Mouse (Mus musculus): Measurements from ENCODE around the gene Pxn.

The Pxn gene

DNA sequence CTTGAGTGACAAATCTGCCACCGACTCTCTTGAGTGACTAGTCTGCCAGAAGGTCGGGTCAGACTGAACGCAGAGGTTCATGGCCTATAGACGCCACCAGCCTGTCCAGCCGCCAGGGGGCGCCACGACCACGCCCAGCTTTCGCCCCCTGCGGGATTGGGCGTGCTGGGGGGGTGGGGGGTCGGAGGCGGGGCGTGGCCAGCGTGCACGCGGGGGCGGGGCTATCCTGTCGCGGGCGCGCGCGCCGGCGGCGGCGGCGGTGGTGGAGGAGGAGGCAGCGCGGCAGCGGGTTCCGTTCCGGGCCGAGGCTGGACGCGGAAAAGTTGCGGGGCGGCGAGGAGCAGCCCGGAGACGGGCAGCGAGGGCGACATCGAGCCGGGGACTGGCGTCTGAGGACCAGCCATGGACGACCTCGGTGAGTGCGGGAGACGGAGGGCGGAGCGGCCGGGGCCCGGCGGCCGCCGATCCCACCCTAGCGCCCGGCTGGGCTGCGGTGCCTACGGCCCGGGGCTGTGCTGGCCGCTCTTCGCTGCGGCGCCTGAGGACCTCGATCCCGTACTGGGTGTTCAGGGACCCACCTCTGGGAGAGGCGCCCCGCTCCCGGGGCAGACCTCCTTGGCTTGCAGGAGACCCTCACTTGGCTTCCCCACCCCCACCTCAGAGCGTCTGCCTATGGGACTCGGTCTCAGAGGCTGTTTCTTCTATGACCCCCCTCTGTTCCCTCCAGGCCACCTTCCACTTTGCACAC, at the start of gene Pxn:
Gene Pxn, plus strand, starts transcription at position 223 of the 748 bp plus-strand sequence.
- peak; percentile 94 to 98 for DNase-seq (ENCODE audit: low spot score in 2 of 2)

DNA sequence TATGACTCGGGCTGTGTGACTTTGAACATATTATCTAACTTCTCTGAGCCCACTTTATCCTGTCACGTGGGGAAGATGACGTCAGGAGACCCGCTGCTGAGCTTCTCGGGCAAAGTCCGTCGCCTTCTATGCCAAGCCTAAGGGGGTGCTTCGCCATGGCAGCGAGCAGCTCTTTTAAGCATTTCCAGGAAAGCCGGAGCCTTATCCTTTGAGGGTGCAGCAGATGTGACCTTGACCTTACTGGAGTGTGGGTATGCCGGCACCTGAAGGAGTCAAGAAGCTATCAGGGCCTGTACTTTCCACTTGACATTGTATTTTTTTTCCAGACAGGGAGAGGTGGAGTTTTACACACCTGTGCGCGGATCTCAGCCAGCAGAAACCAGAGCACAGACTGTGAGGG, 47.6 kb upstream of the Pxn start:
- no peak for DNase-seq (ENCODE audit: low spot score in 2 of 2)

DNA sequence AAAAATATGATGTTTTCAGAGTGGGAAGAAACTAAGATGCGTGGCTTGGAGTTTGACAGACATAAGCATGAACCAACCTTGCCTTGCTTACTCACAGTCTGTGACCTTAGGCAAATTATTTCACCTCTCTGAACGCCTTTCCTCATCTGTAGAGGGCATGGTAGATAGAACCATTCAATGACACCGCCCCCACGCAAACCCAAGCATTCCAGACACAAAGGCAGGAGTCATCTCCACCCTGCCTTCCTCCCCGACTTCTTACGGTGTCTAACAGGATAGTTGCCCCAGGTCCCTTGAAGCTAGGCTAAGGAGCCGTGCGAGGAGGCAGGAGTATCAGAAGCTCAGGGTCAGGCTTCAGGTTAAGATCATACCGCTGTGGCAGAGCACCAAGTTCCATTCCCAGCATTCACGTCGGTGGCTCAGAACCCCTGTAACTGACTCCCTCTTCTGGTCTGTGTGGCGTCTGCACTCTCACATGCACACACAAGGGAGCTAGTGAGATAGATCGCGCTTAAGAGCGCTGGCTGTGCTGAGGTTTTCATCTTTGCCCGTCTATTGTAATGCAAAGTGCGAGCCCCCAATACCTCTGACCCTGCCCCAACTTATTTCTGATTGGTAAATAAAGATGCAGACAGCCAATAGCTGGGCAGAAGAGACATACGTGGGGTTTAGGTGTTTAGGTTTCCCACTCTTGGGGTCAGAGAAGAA, 41.9 kb upstream of the Pxn start:
- DNase-seq (ENCODE audit: low spot score in 2 of 2), result no peak

DNA sequence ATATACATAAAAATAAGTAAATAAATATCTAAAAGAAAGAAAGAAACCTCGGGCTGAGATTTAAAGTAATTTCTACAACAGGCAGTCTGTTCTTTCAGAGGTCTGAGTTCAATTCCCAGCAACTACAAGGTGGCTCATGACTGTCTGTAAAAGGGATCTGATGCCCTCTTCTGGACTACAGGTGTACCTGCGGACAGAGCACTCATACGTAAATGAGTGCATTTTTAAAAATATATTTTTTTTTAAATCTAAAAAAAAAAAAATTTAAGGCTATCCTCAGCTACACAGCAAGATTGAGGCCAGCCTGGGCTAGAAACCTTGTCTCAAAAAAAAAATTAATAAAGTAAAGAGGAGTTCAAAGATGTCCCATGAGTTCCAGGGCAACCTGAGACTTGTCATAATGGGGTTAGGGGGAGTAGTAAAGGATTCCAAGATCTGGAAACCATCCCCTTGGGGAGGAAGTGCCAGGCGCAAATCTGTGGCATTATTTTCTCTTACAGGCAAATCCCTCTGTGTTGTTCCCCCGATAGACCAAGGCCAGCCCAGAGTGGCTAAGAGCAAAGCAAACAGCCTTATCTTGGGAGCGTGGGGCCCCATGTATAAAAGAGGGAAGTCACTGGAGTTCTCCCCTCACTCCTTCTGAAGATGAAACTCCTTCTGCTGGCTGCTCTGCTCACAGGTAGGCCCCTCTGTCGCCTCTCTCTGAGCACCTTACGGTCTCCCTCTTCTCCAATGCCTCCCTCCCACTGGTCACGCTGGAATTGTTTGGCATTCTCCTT, 40.6 kb upstream of the Pxn start, which contains the start of gene Pla2g1b:
Gene Pla2g1b, plus strand, starts transcription at position 621 of the 779 bp plus-strand sequence.
- DNase-seq (ENCODE audit: low spot score in 2 of 2), result no peak

DNA sequence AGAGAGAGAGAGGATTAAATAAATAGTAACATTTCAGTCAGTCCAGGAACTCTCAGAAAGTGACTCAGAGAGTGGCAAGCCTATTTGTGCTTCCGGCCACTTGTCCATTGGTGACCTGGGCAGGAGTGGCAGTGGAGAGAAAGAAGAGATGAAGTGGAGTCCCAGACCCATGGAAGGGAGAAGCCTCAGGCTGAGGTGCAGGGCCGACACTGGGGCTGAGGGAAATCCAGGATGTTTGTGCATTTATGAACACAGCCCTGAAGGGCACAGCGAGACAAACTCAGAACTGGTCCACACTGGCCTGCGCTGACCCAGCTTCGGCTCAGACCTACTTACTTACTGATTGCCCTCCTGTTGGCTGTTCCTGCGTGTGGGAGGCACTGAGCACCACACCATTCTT, 36.7 kb upstream of the Pxn start:
- DNase-seq (ENCODE audit: low spot score in 2 of 2), result no peak

DNA sequence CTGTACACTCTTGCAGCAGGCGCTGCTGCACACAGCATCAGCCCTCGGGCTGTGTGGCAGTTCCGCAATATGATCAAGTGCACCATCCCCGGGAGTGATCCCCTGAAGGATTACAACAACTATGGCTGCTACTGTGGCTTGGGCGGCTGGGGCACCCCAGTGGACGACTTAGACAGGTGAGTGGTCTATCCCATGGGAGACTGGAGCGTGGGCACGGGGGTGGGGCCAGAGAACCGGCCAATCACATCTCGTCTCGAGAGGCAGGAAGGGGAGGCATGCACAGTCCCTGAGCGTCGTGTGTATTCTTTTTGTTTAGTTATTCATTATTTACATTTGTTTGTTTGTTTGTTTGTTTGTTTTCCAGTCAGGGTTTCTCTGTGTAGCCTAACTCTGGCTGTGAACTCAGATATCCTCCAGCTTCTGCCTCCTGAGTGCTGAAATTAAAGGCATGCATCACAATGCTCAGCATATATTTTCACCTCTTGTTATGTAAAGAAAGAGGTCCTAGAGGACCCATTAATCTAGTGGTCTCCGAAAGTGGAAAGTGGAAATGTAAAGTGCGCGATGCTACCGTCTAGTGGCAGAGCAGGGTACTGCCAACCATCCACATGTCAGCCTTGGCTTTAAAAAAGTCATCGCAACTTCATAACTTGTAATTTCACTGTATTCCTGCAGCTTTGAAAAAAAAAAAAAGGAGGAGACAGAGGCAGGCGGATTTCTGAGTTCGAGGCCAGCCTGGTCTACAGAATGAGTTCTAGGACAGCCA, 35.5 kb upstream of the Pxn start:
- DNase-seq (ENCODE audit: low spot score in 2 of 2), result peak in 1 of 2 experiments; percentile 73

DNA sequence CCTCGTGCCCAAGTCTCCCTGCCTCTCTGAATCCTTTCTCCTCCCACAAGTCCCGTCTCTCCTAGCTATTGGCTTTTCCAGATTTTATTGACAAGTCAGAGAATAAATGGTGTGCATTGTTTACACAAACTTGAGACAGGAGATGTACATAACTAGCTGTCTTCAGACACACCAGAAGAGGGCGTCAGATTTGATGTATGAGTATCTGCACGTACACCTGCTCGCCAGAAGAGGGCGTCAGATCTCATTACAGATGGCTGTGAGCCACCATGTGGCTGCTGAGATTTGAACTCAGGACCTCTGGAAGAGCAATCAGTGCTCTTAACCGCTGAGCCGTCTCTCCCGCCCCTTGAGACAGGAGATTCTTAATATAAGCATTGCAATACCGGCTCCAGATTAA, 33.3 kb upstream of the Pxn start:
- DNase-seq (ENCODE audit: low spot score in 2 of 2), result no peak

DNA sequence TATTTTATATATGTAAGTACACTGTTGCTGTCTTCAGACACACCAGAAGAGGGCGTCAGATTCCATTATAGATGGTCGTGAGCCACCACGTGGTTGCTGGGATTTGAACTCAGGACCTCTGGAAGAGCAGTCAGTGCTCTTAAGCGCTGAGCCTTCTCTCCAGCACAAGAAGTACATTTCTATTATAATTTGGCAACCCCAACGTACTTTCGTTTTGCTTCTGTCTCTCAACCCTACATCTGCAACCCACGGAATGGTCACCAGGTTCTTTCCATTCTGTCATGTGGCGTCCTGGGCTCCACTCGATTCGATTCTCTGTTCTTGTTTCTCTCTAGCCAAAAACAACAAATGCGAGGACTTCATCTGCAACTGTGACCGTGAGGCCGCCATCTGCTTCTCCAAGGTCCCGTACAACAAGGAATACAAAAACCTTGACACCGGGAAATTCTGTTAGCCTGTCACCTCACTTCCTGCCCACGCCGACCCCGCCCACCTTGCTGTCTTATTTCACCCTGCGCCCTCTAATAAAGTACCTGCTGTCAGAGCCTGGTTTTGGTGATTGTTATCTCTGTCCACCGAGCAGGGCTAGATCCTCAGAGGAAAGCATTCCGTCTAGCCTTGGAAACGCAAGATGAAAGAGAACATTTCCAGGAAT, 32.2 kb upstream of the Pxn start:
- DNase-seq (ENCODE audit: low spot score in 2 of 2), result no peak

DNA sequence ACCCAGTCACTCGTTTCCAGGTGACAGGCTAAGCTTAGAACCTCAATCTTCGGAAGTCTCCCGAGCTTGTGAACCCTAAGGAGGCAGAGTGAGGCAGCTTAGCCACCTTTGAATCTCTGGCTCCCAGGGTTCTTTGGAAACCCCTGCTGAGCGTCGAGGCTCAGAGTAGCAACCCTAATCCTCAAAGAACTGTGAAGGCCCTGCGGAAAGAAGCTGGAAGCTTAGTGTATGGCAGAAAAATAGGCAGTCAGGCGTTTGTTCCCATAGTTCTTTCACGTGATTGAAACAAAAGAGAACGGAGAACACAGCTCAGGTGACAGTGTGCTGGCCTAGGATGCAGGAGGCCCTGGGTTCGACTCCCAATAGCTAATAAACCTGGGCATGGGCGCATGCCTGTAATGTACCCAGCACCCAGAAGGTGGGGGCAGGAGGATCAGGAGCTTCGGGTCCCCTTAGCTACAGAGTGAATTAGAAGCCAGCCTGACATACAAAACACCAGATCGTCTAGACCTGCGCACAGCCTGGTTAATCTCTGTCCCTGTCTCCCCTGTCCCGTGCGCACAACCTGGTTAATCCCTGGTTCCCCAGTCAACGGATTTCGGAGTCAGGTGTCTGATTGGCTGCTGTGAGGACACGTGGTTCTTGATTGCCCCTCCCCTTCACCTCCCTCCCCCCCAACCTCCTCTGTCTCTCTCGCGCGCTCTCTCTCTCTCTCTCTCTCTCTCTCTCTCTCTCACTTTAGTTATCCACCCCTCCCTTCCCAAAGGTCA, 31.0 kb upstream of the Pxn start:
- peak in 1 of 2 experiments; percentile 28 for DNase-seq (ENCODE audit: low spot score in 2 of 2)

DNA sequence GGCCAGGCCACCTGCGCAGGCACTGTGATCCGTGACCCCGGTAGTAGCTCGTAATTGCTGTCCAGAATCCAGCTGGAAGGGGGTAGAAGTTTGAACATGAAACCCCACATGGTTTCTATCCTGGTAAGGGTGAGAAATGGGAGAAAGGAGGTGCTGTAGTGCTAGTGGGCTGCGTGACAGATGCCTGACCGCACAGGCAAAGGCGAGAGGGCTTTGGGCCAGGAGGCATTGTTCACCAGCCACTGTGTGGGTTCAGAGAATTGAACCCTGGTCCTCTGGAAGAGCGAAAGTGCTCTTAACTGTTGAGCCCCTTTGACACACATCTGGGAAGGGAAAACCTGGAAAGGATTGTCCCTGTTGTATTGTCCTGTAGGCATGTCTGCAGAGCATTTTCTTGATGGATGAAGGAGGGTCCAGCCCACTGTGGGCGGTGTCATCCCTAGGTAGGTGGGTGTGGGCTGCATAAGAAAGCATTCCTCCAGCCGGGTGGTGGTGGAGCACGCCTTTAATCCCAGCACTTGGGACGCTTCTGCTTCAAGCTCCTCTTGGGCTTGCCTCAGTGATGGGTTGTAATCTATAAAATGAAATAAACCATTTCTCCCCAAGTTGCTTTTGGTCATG, 30.3 kb upstream of the Pxn start:
- no peak for DNase-seq (ENCODE audit: low spot score in 2 of 2)

DNA sequence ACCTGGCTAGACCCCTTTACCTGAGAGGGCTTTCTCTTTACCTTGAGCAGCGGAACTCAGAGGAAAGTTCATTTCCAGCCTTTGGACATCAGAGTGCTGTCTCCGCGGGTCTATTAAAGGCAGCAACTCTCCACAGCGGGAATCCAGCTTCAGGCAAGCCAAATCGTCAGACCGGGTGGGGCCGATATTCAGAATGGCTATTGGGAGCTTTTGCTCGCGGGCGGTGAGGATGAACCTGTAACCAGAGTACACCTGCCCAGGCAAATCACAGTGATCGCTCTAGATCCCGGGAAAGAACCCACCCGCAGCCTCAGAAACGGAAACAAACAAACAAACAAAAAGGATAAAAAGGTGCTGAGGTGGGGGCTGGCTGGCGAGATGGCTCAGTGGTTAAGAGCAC, 26.9 kb upstream of the Pxn start:
- no peak for DNase-seq (ENCODE audit: low spot score in 2 of 2)

DNA sequence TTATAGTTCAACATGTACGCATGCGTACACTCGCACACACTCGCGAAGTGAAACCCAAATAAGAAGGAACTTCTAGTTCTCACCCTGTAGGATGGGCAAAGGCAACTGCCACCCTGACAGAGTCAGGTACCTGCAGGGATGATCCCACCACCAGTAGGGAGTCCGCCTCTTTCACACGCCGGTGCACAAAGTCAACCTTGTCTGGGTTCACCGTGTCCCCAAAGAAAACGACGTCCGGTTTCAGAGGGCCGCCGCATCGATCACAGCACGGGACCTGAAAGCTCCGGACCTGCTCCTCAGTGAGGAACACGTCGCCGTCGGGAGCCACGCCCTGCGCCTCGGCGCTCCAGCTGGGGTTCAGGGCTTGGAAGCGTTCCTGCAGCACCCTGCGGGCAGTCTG, 26.4 kb upstream of the Pxn start:
- DNase-seq (ENCODE audit: low spot score in 2 of 2), result no peak

DNA sequence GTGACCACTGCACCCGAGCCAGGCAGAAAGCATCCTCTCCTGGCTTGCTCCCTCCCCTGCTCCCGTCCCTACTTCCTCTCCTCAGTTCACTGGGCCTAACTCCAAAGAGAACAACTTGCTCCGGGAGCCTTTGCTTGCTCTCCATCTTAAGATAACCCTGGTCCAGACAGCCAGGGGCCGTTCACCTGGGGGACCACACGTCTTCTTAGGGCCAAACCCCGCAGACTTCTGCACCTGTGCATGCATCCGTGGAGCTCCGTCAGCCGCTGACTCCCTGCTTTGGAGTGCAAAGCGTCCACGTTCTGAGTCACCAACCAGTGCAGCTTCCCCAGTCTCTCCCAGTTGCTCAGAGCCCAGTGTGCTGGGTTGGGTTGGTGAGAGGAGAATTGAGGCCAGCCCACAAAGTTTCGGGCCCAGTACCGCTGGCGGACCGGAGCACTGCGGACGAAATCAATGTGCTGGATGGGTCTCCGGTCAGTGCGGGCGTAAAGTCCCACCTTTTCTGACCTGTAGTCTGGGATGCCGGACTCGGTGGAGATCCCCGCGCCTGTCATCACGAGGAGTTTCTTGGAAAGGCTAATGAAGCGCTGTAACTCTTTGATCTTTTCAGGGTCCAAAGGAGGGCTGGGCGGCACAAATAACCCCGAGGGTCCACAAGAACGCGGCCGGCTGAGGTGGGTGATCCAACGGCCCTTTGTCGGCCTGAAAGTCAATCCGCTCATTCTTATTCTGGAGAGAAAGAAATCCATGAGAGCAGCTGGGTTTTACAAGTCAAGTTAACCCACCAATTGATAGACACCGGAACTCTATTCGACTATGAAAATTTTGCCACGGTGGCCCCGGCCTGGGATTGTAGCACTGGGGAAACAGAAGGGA, 23.8 kb upstream of the Pxn start:
- no peak for DNase-seq (ENCODE audit: low spot score in 2 of 2)

DNA sequence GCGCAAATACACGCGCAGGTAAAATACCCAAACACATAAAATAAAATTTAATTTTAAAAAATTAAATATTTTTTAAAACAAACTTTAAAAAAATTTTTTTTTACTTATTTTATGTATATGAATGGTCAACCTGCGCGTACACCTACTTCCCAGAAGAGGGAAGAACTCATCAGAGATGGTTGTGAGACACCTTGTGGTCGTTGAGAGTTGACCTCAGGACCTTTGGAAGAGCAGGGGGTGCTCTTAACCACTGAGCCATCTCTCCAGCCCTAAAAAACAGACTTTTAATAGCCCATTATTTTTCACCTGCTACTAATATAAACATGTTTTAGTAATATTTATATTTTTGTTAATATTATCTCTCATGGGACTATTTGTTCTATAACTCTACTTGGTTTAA, 23.1 kb upstream of the Pxn start:
- no peak for DNase-seq (ENCODE audit: low spot score in 2 of 2)

DNA sequence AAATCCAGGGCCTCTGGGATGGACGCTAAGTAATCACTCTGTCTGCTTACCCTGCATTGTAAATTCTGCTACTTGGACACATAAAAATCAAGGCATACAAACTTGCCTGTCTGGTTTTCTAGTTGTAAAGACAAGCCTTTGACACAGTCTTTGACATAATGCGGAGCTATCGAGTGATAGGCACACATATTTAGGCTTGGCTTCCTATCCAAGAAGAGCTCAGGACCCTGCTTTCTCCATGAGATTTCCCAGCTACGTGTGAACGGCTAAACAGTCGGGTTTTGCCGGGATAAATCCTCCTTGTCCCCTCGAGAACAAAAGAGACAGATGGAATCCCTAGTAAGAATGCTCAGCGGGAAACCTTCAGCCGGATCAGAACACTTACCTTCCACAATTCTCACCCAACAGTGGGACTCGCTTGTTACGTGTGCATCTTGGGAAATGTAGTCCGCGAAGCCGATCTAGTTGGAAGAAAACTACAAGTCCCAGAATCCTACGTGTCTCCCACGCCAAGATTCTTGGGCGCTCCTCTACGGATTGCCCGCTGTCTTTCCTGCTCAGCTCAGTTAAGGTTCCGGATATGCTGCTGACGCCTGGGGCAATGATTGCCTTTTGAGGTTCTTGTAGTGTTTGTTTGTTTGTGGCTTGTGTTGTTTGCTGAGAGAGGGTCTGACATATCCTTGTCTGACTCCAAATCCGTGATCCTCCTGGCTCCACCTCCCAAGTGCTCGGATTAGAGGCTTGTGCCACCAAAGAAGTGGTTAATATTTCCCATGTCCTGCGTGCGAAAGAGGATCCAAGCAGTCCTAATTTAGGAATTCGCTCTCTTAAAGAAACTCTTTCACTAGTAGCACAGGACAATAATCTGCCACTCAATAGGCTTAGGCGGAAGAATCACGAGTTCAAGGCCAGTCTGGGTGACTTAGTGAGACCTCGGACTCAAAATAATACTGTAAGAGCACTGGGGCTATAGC, 22.2 kb upstream of the Pxn start, which contains the start of gene Sirt4:
Gene Sirt4, minus strand, starts transcription at position 779 of the 974 bp plus-strand sequence.
- peak in 1 of 2 experiments; percentile 70 for DNase-seq (ENCODE audit: low spot score in 2 of 2)

DNA sequence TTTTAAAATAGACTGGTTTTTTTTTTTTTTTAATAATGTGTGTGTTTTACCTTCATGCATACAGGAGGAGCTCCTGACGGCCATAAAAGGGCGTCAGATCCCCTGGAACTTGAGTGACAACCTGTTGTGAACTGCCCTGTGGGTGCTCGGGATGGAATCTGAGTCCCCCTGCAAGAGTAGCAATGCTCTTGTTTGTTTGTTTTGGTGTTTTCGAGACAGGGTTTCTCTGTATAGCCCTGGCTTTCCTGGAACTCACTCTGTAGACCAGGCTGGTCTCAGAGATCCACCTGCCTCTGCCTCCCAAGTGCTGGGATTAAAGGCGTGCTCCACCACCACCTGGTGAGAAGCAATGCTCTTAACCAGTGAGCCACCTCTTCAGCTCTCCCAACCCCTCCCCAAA, 21.5 kb upstream of the Pxn start:
- no peak for DNase-seq (ENCODE audit: low spot score in 2 of 2)

DNA sequence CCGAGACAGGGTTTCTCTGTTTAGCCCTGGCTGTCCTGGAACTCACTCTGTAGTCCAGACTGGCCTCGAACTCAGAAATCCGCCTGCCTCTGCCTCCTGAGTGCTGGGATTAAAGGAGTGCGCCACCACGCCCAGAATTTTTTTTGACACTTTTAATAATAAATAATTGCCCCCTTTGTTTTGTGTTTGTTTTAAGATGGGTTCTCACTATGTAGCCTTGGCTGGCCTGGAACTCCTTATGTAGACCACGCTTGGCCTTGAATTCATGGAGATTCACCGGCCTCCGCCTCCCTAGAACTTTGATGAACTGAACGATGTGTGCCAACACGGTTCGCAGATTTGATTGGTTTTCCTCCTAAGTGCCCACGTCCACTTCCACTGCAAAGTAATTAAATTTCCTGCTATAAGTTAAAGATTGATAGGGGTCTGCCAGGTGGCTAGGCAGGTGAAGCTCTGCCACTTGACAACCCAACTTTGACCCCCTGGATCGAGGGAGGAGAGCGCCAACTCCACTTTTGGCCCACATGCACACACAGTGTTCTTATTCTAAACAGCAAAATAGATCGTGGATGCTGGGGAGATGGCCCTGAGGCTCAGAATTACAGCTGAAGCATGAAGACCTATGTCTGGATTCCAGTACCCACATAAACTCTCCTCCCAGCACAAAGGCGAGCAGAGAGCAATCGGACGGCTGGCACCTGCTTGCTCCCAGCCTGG, 20.8 kb upstream of the Pxn start:
- DNase-seq (ENCODE audit: low spot score in 2 of 2), result no peak

All from cerebellum, postnatal 4 days (tissue).